13 mouse cellular contexts compared by ENCODE assay signal in the genomic region with DNA sequence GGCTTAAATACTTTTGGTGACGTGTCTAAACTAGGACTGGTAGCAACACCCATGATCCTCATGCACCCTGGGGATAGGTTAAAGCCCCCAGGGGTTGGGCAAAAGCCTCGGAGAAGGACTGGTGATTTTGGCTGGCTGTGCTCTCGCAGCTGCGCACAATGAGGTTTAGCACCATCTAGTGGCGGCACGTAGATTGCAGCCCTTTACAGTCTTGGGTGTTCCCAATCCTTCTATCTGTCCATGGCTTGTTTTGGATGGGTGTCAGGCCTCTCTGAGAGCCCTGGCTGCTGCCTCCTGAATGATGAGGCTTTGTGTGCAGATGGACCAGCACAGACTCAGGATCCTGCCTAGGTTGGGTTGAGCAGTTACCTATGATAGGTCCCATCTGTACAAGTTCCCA. TPM values are rescaled to one million over a fixed set of nuclear protein-coding genes. Genes with fewer than 3 reads are reported as not detected.
DNase-seq lines count a peak whose midpoint lies in the region; ATAC-seq lines count a peak whose summit lies in the region.
"Not testable (repeated sequence)": the region's sequence is repeated elsewhere in the genome, so short reads cannot be mapped to it uniquely, and the experiment has no call there.
"Had no signal": no experiment of that assay in that cellular context is flagged by ENCODE, and none has a peak within 500 bp of the region (broad histone marks: within the 10 kb centered on the region; RNA-seq: fewer than 3 reads in every experiment).

No protein-coding gene starts in this region.

- H3K4me1 ChIP-seq in forebrain, embryonic 11.5 days (replicated peaks; ENCODE audit: control insufficient read depth, insufficient read depth, low read length): not testable (repeated sequence)

- DNase-seq in adrenal gland, postnatal 36 days: peak; percentile 49 to 66
- not testable (repeated sequence) for DNase-seq in forebrain, embryonic 11.5 days (ENCODE audit: low spot score)
- DNase-seq in gastrocnemius, postnatal 10 days: peak; percentile 59
- DNase-seq in kidney, adult 18-20 months: peak; percentile 13
- DNase-seq in layer of hippocampus, postnatal 14 days (ENCODE audit: low spot score in 2 of 2): peak; percentile 10 to 22
- peak; percentile 36 for DNase-seq in lung, postnatal 10 days
- peak; percentile 38 for DNase-seq in right cerebral cortex, postnatal 25 days

- WGBS in forebrain, embryonic 11.5 days: 26% methylated on average over 3 of the region's 6 CpGs

- not testable (repeated sequence) for H3K9me3 ChIP-seq in forebrain, embryonic 11.5 days (ENCODE audit: control insufficient read depth, low read length)

- not testable (repeated sequence) for H3K36me3 ChIP-seq in forebrain, embryonic 11.5 days (ENCODE audit: control insufficient read depth, insufficient read depth, low read length)

- H3K9ac ChIP-seq in forebrain, embryonic 11.5 days (ENCODE audit: low read length): not testable (repeated sequence)

- 0 out of 2 replicates have a peak, but pooled peaks have one; percentile 33 for ATAC-seq in forebrain, embryonic 11.5 days (replicated peaks; ENCODE audit: low FRiP score)

- not testable (repeated sequence) for H3K27ac ChIP-seq in forebrain, embryonic 11.5 days (ENCODE audit: low read depth, low read length)

- H3K27me3 ChIP-seq in forebrain, embryonic 11.5 days (ENCODE audit: control insufficient read depth, insufficient read depth, low read length): not testable (repeated sequence)

- H3K4me2 ChIP-seq in forebrain, embryonic 11.5 days (ENCODE audit: low read depth, low read length, severe bottlenecking): not testable (repeated sequence)

- not testable (repeated sequence) for H3K4me3 ChIP-seq in forebrain, embryonic 11.5 days (ENCODE audit: low read depth, low read length)

RNA-seq across cellular contexts. Expression of gene Gm5936, which starts 43.1 kb away (rescaled TPM):
- total RNA-seq in adrenal gland, postnatal 36 days (2021): not detected
- 0.08 TPM in 1 of 2 replicates, not detected in the other for polyA plus RNA-seq in forebrain, embryonic 11.5 days (2014; fragmentation: Nextera tagmentation; extraction: Ambion mirVana)
- not detected for total RNA-seq in gastrocnemius, postnatal 10 days (2021)
- under 1 TPM; 0.21 to 0.62 TPM for total RNA-seq in layer of hippocampus, postnatal 14 days (2021)
- total RNA-seq: common myeloid progenitor, adult 5-6 weeks had no signal
- polyA plus RNA-seq: heart, embryonic 14.5 days; limb, embryonic 12.5 days; lung, embryonic 15.5 days; neural tube, embryonic 13.5 days; urinary bladder, adult 2 months had no signal
